Mouse (Mus musculus): ENCODE data around the gene Abcc8.

Gene Abcc8

DNA sequence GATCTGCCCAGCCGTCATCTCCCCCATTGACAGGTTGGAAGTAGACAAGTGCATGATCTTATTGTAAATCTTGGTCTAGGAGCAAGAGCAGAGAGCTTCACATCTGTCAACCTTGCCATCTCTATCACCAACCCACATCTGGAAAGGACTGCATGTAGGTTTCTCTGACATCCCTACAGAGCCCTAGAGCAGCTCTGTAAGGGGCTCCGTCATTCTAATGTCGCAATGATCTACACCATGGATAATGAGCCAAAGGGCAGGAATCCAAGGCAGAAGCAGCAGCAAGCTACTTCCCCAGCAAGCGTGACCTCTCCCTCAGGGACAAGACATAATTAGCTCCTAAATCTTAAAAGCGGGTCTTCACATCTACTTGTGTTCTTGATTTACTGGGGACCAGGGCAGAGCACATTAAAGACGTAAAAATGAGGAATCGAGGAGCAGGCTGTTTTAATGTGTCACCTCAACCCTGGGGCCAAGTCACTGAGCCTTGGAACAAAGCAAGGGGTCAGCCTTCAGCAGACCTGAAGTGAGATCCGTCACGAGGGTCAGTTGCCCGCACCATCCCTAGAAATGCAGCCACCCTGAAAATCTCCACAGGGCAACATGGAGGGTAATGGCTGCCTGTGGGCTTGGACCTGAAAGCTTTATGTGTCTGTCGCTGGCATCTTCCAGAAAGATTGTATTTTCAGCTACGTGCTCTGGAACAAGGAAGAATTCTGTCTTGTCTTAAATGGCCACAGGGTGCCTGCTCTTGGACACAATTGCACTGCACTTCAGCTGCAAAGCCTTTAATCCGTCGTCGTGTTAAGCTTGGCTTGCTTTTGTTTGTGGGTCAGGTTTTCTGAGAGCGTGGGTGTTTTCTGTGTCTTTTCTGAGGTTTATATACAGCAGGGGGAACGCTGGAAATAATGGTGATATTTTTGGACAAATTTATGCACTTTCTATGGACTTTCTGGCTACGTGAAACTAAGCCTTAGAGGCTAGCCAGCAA lies 25.0 kb downstream of the Abcc8 start:
- DNase-seq = no peak

DNA sequence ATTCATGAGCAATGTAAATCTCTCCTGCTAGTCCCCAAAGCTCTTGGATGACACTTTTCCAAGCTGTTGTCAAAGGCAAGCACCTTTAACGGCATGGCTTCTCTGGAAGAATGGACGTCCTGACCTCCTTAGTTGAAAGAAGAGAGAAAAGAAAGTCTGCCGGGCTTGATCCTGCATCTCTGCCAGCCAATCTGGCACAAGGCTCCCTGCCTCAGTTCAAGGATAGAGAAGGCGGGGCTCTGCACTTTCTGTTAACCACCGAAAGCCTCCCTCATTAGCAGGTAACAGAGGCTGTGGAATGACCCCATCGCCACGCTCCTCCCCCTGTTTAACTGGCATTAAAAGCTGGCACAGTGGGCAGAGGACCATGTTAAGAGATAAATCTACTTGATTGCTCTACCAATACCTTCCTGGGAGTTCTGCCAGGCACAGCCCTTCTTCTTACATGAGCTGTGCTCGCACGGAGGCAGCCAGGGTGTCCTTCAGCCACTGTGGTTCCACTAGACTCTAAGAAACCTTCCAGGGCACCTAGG lies 26.9 kb downstream of the Abcc8 start:
- DNase-seq = no peak

- no peak for DNase-seq
Observed at GRCm38 (mm10) chr7:46147417-46147816, 32.4 kb downstream of the Abcc8 start.

GRCm38 (mm10) chr7:46146675-46147308 lies 33.0 kb downstream of the Abcc8 start:
- no peak for DNase-seq

- peak in 1 of 2 experiments; percentile 38 for DNase-seq
Observed at GRCm38 (mm10) chr7:46144061-46144460, 35.8 kb downstream of the Abcc8 start.

DNA sequence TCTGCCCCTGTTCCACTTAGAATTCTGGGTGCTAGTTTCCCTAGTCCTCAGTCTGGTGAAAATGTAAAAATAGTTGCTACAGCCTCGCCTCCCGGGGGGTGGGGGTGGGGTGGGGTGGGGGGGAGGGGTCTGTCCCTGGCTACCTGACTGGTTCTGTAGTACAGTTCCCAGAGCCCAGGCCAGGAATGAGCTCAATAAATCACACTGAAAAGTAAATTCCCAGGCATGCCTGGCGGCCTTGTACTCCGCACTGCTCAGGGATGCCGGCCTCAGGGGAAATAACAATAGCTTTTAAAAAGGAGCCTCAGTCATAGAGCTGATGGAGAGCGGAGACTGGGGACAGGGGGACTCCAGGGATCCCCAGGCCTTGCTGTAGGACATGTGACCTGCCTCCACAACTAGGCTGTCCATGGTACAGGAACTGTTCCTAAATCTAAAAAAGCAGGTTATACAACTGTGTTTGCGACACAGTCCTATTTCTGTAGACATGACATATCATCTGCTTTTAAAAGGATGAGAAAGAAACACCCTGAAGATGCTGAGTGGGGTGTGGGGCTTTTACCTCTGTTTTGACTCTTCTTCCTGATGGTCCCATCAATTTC lies 41.4 kb downstream of the Abcc8 start:
- DNase-seq = no peak

- DNase-seq = no peak
Observed at GRCm38 (mm10) chr7:46133858-46134257, 46.0 kb downstream of the Abcc8 start.

DNA sequence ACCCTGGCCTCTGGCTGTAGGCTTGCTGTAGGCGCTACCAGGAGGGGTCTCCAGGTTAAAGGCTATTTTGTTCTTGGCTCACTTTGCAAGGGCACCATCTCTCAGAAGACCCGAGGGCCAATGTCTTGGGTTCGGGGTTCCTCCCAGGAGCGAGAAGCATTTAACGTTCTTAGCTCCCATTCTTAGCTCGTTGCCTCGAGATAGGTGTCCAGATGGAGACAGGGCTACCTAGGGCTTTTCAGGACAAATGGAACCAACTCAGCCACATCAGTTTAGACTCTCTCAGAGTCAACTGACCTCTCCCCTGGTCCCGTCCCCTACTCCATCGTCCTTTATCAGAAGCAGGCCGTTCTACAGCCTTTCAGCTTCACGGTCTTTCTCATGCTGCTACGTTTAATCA lies 47.6 kb downstream of the Abcc8 start:
- no peak for DNase-seq

DNA sequence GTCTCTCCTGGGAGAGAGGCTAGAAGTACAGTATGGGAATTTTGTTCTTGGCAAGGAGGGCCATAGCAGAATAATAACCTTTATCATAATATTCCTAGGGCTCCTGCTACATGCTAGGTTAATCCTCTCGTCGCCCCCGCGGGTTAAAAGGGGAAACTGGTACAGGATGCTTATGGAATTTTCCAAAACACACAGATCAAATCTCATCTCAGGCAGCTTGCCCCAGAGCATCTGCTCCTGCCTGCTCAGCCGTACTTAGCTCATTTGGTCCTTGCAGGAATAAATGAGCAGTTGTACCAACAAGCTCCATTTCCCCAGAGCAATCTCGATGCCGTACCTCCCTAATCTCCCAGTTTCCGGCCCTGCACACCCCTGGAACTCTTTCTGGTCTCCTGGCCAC lies 48.0 kb downstream of the Abcc8 start:
- DNase-seq = peak; percentile 64 to 69

GRCm38 (mm10) chr7:46131266-46131665 lies 48.6 kb downstream of the Abcc8 start:
- DNase-seq = peak; percentile 49 to 61

DNA sequence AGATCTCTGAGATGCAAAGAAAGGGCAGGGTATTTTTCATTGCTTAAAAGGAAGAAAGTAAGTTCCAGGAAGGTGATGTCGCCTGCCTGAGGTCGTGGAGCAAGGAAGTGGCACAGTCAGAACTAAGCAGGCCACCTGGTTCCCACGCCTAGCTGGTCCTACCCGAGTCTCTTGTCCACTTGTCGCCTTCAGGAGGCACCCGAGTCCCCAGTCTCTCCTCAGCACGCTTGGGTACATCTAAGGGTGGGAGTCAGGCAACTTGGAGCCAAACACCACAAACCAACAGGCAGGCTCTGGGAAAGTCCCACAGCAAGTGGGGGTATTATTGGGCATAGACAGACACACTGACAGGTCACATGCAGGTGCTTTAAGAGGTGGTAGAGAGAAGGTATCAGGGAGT lies 49.1 kb downstream of the Abcc8 start:
- no peak for DNase-seq

DNA sequence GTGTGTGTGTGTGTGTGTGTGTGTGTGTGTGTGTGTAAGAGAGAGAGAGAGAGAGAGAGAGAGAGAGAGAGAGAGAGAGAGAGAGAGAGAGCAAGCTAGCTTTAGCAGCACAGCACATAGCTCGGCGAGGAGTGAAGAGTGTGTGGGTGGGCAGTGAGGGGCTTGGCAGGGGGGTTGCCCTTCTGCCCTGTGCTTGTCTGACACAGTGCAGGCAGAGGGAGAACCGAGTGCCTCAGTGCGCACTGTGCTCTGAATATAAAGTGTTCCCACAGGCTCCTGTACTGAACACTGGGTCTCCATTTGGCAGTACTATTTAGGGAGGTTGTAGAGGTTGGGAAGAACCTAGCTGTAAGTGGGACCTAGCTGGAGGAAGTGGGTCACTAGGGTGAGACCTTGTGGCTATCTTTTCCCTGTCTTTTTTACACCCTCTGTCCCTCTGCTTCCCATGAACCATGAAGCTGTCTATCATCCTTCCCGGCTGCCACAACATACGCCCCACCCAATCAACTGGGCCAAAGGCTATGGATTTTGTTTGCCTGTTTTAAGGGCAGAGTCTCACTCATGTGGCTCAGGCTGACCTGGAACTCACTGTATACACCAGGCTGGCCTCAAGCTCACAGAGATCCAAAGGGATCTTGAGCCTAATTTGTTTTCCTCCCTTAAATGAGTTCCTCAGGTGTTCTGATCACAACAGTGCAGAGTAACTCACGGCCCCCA lies 50.2 kb downstream of the Abcc8 start:
- DNase-seq = no peak

GRCm38 (mm10) chr7:46128196-46128595 lies 51.6 kb downstream of the Abcc8 start:
- DNase-seq = no peak

GRCm38 (mm10) chr7:46125340-46125739 lies 54.5 kb downstream of the Abcc8 start:
- DNase-seq = no peak

- DNase-seq = no peak
Observed at GRCm38 (mm10) chr7:46124460-46124859, 55.4 kb downstream of the Abcc8 start.

GRCm38 (mm10) chr7:46122964-46123363 lies 56.9 kb downstream of the Abcc8 start:
- no peak for DNase-seq

DNA sequence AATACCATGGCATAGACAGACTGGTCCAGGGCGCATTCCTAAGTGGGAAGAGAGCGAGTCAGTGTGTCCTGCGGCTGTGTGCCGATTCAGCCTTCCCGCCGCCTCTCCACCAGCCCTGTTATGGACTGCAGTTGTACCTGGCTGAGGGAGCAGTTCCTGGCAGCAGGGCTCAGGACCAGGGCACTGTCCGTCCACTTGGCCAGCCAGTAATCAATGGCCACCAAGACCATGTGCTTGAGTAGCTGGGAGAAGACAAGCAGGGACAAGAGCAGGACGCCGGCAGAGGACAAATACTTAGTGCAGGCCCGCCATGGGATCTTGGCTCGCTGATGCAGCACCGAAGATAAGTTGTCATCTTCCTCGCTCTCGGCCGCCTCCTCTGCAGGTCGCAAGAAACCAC lies 62.8 kb downstream of the Abcc8 start:
- no peak for DNase-seq

DNA sequence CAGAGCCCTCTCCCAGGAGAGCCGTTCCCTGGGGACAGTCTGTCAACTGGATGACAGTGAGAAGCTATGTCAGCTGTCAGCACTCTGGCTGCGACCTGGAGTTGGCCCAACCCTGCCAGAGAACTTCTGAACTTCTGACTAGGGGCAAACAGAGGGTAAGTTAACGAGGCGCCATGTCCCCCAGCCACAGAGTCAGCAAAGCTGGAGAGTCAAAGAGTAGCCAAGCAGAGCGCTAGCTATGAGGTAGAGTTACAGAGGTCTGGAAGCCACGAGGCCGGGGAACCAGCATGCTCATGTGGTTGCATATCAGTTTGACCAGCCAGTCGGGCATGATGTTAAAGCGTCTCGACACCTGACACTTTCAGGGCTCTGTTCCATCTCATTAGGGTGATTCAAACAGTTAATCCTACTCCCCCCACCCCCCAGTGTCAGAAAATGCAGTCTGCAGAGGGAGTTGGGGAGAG lies 63.7 kb downstream of the Abcc8 start:
- DNase-seq = no peak

DNA sequence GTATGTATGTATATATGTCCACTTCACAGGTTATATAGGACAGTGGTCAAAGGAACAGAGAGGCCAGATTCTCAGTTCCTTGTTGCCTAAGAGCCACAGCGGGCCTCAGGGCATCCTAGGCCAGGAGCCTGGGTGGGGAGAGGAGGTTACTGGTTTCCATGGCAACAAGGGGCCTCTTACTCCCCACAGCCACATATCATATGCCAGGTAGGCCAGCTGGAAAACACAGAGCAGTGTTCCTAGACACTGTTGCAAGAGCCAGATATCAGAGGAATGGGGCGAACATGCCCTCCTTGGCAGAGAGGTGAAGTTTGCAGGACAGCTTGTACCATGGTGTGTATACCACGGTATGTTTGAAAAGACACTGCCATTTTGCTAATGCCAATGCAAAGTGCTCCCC lies 66.4 kb downstream of the Abcc8 start:
- peak in 1 of 2 experiments; percentile 33 for DNase-seq

DNA sequence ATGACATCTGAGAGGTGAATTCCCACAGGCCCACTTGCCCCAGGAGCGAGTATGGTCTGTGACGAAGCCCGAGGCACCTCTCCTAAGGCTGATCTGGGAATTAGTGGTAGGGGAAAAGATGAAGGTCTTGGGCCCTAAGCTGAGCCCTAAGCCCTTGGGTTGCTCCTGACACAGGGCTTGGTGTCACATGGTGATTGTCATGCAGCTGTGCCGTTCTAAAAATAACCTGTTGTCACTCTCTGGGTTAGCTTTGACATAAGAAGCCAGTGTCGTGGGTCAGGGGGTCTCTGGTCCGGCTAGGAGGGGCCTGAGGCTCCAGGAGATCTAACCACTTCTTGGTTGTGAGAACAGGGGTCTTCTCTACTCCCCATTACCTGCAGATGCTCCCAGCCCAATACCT lies 67.9 kb downstream of the Abcc8 start:
- no peak for DNase-seq

DNA sequence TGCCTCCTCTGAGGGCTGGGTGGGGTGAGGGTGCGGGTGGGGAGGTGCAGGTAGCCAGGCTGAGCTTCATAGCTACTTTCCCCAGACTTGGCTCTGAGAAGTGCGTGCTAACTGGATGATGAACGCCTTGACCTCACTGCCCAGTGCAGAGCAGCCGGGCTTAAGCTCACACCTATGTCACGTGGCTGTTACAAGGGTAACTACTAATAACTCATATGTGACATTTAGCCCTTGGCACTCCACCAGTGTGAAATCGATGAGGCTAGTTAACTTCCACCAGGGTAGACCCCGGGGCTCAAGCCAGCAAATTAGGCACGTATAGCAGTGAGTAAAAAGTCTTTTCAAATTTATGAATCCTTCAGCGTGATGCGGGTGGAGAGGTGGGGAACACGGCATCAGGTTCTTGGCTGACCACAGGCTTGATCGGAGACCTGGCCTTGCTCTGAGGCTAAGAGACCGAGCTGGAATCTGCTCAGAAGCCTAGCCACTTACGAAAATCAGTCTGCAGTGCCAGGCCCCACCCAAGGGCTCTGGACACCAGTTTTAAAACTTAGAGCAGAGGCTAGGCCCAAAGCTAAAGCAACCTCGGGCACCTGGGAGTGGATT lies 68.5 kb downstream of the Abcc8 start:
- DNase-seq = no peak

GRCm38 (mm10) chr7:46110079-46110478 lies 69.8 kb downstream of the Abcc8 start:
- no peak for DNase-seq

All from cerebellum, postnatal 36 days (tissue).